Mouse (Mus musculus): Measurements from ENCODE around the gene Ifrd1. TPM values are rescaled to one million over a fixed set of nuclear protein-coding genes. Genes with fewer than 3 reads are reported as not detected.

The Ifrd1 gene
- total and polyA plus RNA-seq, 2 experiments from 2014 or later = 47.0 to 117 TPM

- no peak overlapping the region for H3K9ac ChIP-seq (replicated peaks; ENCODE audit: low read depth, low read length)
- H3K4me2 ChIP-seq (ENCODE audit: low read depth, low read length) = no peak overlapping the region
- TF ChIP-seq EP300 (IDR thresholded peaks at IDR 0.05; ENCODE audit: low read depth) (no peak), CTCF (IDR thresholded peaks at IDR 0.05; ENCODE audit: low read depth) (no peak)
- WGBS = 62% methylated on average over 2 of the region's 2 CpGs
- H3K36me3 ChIP-seq (replicated peaks; ENCODE audit: control insufficient read depth, insufficient read depth, low read length) = peaks cover 39% of the 10 kb centered on the region
- H3K9me3 ChIP-seq (replicated peaks; ENCODE audit: control insufficient read depth, low read length) = no peaks in the 10 kb centered on the region
- H3K4me1 ChIP-seq (ENCODE audit: control insufficient read depth, insufficient read depth) = no peaks in the 10 kb centered on the region
- DNase-seq (ENCODE audit: low spot score) (no peak), ATAC-seq (ENCODE audit: insufficient read depth, low read depth) (no peak)
- no peak overlapping the region for H3K27ac ChIP-seq (ENCODE audit: low read depth)
- H3K27me3 ChIP-seq (ENCODE audit: control insufficient read depth, insufficient read depth, low read length) = no peaks in the 10 kb centered on the region
- H3K4me3 ChIP-seq (ENCODE audit: low read depth, low read length) = no peak overlapping the region
Observed at GRCm38 (mm10) chr12:40218430-40218945, 29.8 kb downstream of the Ifrd1 start.

GRCm38 (mm10) chr12:40217776-40218175, 30.5 kb downstream of the Ifrd1 start:
- Histone ChIP-seq H3K4me1 (ENCODE audit: control insufficient read depth, insufficient read depth) (no peaks in the 10 kb centered on the region), H3K4me3 (ENCODE audit: low read depth, low read length) (no peak overlapping the region), H3K4me2 (ENCODE audit: low read depth, low read length) (no peak overlapping the region), H3K9ac (replicated peaks; ENCODE audit: low read depth, low read length) (no peak overlapping the region), H3K9me3 (replicated peaks; ENCODE audit: control insufficient read depth, low read length) (no peaks in the 10 kb centered on the region), H3K27ac (ENCODE audit: low read depth) (no peak overlapping the region), H3K36me3 (replicated peaks; ENCODE audit: control insufficient read depth, insufficient read depth, low read length) (peaks cover 46% of the 10 kb centered on the region), H3K27me3 (ENCODE audit: control insufficient read depth, insufficient read depth, low read length) (no peaks in the 10 kb centered on the region)
- TF ChIP-seq EP300 (IDR thresholded peaks at IDR 0.05; ENCODE audit: low read depth) (no peak), CTCF (IDR thresholded peaks at IDR 0.05; ENCODE audit: low read depth) (no peak)
- DNase-seq (ENCODE audit: low spot score) (no peak), ATAC-seq (ENCODE audit: insufficient read depth, low read depth) (no peak)
- 77% methylated on average over 2 of the region's 2 CpGs for WGBS

- DNase-seq (ENCODE audit: low spot score) = no peak
- H3K4me3 ChIP-seq (ENCODE audit: low read depth, low read length) = no peak overlapping the region
- no peak overlapping the region for H3K9ac ChIP-seq (replicated peaks; ENCODE audit: low read depth, low read length)
- 92% methylated on average over 15 of the region's 15 CpGs for WGBS
- no peaks in the 10 kb centered on the region for H3K9me3 ChIP-seq (replicated peaks; ENCODE audit: control insufficient read depth, low read length)
- H3K4me1 ChIP-seq (ENCODE audit: control insufficient read depth, insufficient read depth) = no peaks in the 10 kb centered on the region
- H3K27ac ChIP-seq (ENCODE audit: low read depth) = no peak overlapping the region
- H3K36me3 ChIP-seq (replicated peaks; ENCODE audit: control insufficient read depth, insufficient read depth, low read length) = peaks cover 71% of the 10 kb centered on the region
- H3K27me3 ChIP-seq (ENCODE audit: control insufficient read depth, insufficient read depth, low read length) = no peaks in the 10 kb centered on the region
- TF ChIP-seq EP300 (IDR thresholded peaks at IDR 0.05; ENCODE audit: low read depth) (no peak), CTCF (IDR thresholded peaks at IDR 0.05; ENCODE audit: low read depth) (no peak)
- no peak overlapping the region for H3K4me2 ChIP-seq (ENCODE audit: low read depth, low read length)
- ATAC-seq (ENCODE audit: insufficient read depth, low read depth) = no peak
Observed at GRCm38 (mm10) chr12:40214888-40215876, 33.1 kb downstream of the Ifrd1 start.

GRCm38 (mm10) chr12:40209049-40209448, 39.3 kb downstream of the Ifrd1 start:
- no peak overlapping the region for H3K4me3 ChIP-seq (ENCODE audit: low read depth, low read length)
- H3K27ac ChIP-seq (ENCODE audit: low read depth) = no peak overlapping the region
- H3K36me3 ChIP-seq (replicated peaks; ENCODE audit: control insufficient read depth, insufficient read depth, low read length) = peaks cover 89% of the 10 kb centered on the region
- no peak overlapping the region for H3K9ac ChIP-seq (replicated peaks; ENCODE audit: low read depth, low read length)
- H3K27me3 ChIP-seq (ENCODE audit: control insufficient read depth, insufficient read depth, low read length) = no peaks in the 10 kb centered on the region
- H3K4me2 ChIP-seq (ENCODE audit: low read depth, low read length) = no peak overlapping the region
- TF ChIP-seq CTCF (IDR thresholded peaks at IDR 0.05; ENCODE audit: low read depth) (no peak), EP300 (IDR thresholded peaks at IDR 0.05; ENCODE audit: low read depth) (no peak)
- H3K4me1 ChIP-seq (ENCODE audit: control insufficient read depth, insufficient read depth) = no peaks in the 10 kb centered on the region
- H3K9me3 ChIP-seq (replicated peaks; ENCODE audit: control insufficient read depth, low read length) = no peaks in the 10 kb centered on the region
- WGBS = 73% methylated on average over 3 of the region's 3 CpGs
- ATAC-seq (ENCODE audit: insufficient read depth, low read depth) (no peak), DNase-seq (ENCODE audit: low spot score) (no peak)

GRCm38 (mm10) chr12:40207909-40208308, 40.4 kb downstream of the Ifrd1 start:
- Histone ChIP-seq H3K36me3 (replicated peaks; ENCODE audit: control insufficient read depth, insufficient read depth, low read length) (peaks cover 89% of the 10 kb centered on the region), H3K27ac (ENCODE audit: low read depth) (no peak overlapping the region), H3K27me3 (ENCODE audit: control insufficient read depth, insufficient read depth, low read length) (no peaks in the 10 kb centered on the region), H3K4me3 (ENCODE audit: low read depth, low read length) (no peak overlapping the region), H3K9ac (replicated peaks; ENCODE audit: low read depth, low read length) (no peak overlapping the region), H3K4me2 (ENCODE audit: low read depth, low read length) (no peak overlapping the region), H3K9me3 (replicated peaks; ENCODE audit: control insufficient read depth, low read length) (no peaks in the 10 kb centered on the region), H3K4me1 (ENCODE audit: control insufficient read depth, insufficient read depth) (no peaks in the 10 kb centered on the region)
- ATAC-seq (ENCODE audit: insufficient read depth, low read depth) (no peak), DNase-seq (ENCODE audit: low spot score) (no peak)
- no peak for TF ChIP-seq EP300 (IDR thresholded peaks at IDR 0.05; ENCODE audit: low read depth)
- WGBS = 74% methylated on average over 4 of the region's 4 CpGs
